Mouse (Mus musculus) gastrocnemius, postnatal 36 days (tissue): ENCODE measurements around the gene Atf7ip. TPM values are rescaled to one million over a fixed set of nuclear protein-coding genes. Genes with fewer than 3 reads are reported as not detected.
"Not testable (repeated sequence)": the region's sequence is repeated elsewhere in the genome, so short reads cannot be mapped to it uniquely, and the experiment has no call there.

ENCODE experiments used
- DNase-seq, 2 experiments: peaks; one replicate each; pipeline ENCODE4 v3.0.0; 2022
- intact Hi-C: fragments of 180-260 bp; cut with DNase I; formaldehyde crosslinking; loops from one replicate; pipeline ENCODE4 v1.15.1; 2025
- long read RNA-seq, 2 experiments: library from polyadenylated mRNA; stranded (forward); transcript quantifications; one replicate each; pipeline ENCODE4 v2.0.0; 2021
- total RNA-seq, 2 experiments: library from RNA; stranded (reverse); gene quantifications; 2 replicates each; pipeline ENCODE4 v1.2.3; 2021

Atf7ip gene
- total RNA-seq: 10 to 100 TPM; 31.6 to 41.6 TPM
- long read RNA-seq, experiment 1, partial matches to known transcripts: 0 of 4 reads
- long read RNA-seq, experiment 1, other reads (novel, unspliced or antisense): 4 of 4 reads
- long read RNA-seq, experiment 2, full-length matches to known transcripts: 2 of 4 reads
- long read RNA-seq, experiment 2, partial matches to known transcripts: 0 of 4 reads
- long read RNA-seq, experiment 2, other reads (novel, unspliced or antisense): 2 of 4 reads

- DNase-seq, intact Hi-C loops: not testable (repeated sequence)
These were observed at the start of gene Atf7ip for GRCm38 (mm10) chr6:136505867-136506266. Atf7ip (plus strand) TSS chr6:136506167.

DNA sequence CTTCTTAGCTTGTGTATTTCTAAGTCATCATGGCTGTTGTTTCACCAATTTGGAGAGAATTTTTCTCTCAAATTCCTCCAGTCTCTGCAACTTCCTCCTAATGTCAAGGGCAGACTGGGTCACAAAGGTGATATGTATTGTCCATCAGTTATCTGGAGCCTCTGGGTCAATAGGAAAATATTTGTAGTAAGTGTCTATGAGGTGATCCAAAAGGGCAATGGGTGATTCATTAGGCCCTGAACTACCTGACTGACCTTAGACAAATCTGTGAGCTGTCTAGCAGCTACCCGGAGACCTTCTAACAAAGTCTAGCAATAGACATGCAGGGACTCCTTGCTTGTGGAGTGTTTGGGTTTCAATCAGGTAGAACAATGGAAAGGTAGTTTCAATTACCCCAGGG lies 49.7 kb upstream of the Atf7ip start:
- intact Hi-C loops: no loop called here
- DNase-seq: no peak

- intact Hi-C loops: no loop called here
- no peak for DNase-seq
These were observed 46.8 kb upstream of the Atf7ip start for GRCm38 (mm10) chr6:136459156-136459555.

DNA sequence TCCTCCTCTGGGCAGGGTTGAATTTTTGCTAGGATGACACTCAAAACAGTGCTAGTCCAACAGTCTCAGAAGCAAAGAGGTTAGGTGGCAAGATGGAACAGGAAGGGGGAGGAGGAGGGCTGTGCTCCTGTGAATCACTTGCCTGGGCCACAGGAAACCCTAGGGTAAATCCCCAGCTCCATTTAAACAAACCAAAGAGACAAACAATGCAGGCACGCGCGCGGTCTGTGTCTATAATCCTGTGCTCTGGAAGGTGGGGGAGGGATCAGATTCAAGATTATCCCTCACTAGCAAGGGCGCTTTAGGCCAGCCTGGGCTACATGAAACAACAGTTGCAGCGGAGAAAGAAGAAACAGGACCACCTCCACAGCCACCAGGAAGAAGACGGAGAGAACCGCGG lies 42.5 kb upstream of the Atf7ip start:
- intact Hi-C loops: loop anchor here (5.0 kb wide), 1 partner anchor 279 kb away; no protein-coding TSS in a partner anchor
- no peak for DNase-seq

DNA sequence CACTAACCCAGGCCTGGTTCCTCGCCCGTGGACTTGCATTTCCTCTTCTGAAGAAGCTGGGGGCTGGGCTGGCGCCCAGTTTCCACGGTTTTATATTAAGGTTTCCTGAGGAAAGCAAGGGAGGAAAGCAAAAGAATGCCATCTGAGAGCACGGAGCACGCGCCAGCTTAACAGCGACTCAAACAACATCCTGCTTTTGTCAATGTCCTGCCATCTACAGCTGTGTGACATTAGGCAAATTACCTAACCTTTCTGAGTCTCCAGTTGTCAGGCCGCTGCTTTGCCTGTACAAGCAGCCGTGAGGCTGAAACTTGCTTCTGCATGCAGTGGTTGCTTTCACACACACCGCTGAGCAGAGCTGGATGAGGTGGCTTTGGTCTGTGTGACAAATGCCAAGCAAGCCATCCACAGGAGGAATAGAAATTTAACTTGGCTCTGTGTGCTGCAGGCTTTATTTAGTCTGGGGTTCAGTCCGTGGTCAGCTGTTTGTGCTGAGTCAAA lies 41.8 kb upstream of the Atf7ip start:
- no peak for DNase-seq
- intact Hi-C loops: loop anchor here (5.0 kb wide), 1 partner anchor 278 kb away; no protein-coding TSS in a partner anchor

- intact Hi-C loops: loop anchor here (5.0 kb wide), 1 partner anchor 43 kb away; no protein-coding TSS in a partner anchor
- DNase-seq: no peak
These were observed 40.9 kb upstream of the Atf7ip start for GRCm38 (mm10) chr6:136465021-136465420.

DNA sequence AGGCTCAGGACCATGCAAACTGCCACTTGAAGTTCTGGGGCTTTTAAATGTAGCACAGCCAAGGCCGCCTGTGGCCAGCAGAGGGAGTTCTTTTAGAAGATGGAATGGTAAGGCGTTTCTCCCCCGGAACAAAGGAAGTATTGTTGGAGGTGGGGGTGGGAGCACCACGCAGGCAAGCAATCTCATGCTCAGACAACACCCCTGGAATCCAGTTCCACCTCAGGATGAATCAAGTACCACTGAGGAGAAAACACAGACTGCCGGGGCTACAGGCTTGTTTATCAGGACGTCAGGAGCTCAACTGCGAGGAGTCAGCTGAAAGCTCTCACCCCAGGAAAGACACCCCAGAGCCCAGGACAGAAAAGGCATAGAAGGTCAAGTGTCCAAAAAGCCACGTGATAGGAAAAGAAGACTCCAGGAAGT lies 40.0 kb upstream of the Atf7ip start:
- peak; percentile 38 to 49 for DNase-seq
- intact Hi-C loops: loop anchor here (2.0 to 5.0 kb wide), 3 partner anchors 44 to 89 kb away; no protein-coding TSS in a partner anchor

DNA sequence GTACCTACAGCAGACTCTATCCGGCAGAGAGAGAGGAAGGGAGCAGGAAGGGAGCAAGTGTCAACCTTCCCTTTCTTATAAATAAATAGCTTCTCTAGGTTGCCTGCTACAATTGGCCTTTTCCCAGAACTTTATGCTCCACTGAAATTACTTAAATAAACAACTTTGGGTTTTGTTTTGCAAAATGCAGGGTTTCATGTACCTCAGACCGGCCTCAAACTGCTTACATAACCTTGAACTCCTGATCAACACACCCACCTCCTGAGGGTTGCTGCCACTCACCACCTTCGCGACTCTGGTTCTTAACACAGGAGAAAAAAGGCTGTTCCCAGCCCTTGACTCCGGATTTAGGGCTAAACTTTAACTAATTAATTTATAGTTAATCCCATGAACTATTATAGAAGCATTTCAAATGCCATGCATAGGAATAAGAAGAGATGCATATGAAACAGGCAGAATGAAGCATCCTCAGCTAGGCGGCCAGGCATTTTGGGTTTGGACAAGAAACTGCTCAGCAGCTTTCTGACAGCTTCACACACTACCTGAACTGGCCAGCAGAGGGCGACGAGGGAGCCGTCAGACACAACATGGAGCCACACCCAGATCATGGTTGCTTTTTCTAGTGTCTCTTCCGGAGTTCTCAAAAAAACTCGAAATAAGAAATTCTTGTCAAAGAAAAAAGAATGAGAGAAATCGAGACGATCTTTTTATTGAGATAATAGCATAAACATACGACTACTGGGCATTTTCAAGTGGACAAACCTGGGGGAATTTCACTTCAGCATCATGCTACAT lies 38.8 kb upstream of the Atf7ip start:
- intact Hi-C loops: loop anchor here (2.0 to 5.0 kb wide), 3 partner anchors 45 to 88 kb away; no protein-coding TSS in a partner anchor
- DNase-seq: peak; percentile 85

DNA sequence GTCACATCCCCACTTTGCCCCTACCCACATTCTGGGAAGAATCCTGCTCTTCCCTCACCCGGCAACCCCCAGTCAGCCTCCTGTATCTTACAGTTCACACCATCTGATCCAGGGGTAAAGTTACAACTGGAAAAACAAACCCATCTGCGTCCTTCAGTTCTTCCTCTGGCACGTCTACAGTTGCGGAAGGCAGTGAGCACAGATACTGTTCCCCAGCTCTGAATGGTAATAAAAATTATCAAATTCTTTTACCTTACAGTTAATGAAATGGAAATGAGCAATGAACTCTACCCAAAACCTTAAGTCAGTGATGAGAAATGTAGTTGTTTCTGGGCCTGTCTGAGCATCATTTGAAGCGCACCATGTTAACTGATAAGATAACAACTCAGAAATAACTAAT lies 38.1 kb upstream of the Atf7ip start:
- DNase-seq: no peak
- intact Hi-C loops: loop anchor here (2.0 to 5.0 kb wide), 3 partner anchors 46 to 87 kb away; no protein-coding TSS in a partner anchor

GRCm38 (mm10) chr6:136468401-136468912 lies 37.5 kb upstream of the Atf7ip start:
- DNase-seq: peak; percentile 80 to 87
- intact Hi-C loops: loop anchor here (5.0 kb wide), 1 partner anchor 46 kb away; no protein-coding TSS in a partner anchor

DNA sequence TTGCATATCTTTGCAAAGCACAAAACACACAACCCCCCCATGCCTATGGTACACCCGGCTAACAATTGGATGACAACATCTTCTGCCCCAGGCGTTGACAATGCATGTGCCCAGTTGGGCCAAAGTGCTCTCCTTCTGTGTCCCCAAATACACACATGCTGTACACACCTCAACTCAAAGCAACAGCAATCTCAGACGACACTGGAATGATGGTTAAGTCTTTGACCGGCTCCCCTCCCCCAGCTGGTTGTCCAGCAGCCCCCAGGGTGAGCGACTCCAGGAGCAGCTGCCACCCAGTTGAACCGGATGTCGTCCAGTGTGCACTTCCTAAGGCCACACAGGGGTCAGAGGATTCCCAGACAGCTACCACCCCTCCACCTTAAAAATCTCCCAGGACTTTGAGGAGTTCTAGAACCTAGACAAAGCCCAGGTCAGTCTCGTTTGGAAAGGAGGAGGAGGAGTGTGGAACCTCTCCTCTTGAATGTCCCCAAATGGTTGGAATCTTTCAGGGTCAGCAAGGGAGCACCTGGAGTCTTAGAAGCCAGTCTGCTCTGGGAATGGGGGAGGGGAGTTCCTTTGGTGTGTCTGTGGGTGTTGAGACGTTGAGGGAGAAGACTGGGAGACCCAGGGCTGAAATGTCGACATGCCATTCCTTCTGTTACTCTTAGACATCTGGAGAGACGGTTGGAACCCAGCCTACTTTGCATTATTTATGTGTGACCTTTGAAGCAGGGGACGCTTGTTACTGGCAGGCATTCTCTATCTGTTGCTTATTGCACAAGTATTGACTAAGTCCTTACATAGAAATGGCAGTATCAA lies 36.8 kb upstream of the Atf7ip start:
- no peak for DNase-seq
- intact Hi-C loops: loop anchor here (5.0 kb wide), 1 partner anchor 47 kb away; no protein-coding TSS in a partner anchor

- DNase-seq: no peak
- intact Hi-C loops: loop anchor here (5.0 kb wide), 1 partner anchor 48 kb away; no protein-coding TSS in a partner anchor
These were observed 36.2 kb upstream of the Atf7ip start for GRCm38 (mm10) chr6:136469807-136470206.

- DNase-seq: peak; percentile 70 to 80
- intact Hi-C loops: no loop called here
These were observed 35.4 kb upstream of the Atf7ip start for GRCm38 (mm10) chr6:136470321-136471230.

- intact Hi-C loops: no loop called here
- DNase-seq: no peak
These were observed 34.4 kb upstream of the Atf7ip start for GRCm38 (mm10) chr6:136471601-136472000.

DNA sequence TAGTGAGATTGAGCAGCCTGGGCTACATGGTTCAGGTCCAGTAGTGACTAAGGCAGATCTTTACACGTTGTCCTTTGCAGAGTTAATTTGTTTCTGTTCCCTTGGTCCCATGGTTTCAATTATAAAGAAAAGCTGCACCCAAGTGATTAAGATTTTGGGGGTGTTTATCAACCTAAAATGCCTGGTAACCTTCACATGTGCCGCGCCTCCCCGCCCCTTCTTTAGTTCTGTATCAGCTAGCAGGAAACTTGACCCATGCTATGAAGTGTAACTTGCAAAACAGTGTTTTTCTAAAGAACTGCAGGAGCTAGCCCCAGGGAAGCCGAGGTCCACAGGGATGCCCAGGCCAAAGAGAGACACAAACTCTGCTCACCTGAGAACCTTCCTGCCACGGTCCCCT lies 33.2 kb upstream of the Atf7ip start:
- DNase-seq: no peak
- intact Hi-C loops: no loop called here

GRCm38 (mm10) chr6:136473472-136474129 lies 32.4 kb upstream of the Atf7ip start:
- intact Hi-C loops: no loop called here
- DNase-seq: no peak

DNA sequence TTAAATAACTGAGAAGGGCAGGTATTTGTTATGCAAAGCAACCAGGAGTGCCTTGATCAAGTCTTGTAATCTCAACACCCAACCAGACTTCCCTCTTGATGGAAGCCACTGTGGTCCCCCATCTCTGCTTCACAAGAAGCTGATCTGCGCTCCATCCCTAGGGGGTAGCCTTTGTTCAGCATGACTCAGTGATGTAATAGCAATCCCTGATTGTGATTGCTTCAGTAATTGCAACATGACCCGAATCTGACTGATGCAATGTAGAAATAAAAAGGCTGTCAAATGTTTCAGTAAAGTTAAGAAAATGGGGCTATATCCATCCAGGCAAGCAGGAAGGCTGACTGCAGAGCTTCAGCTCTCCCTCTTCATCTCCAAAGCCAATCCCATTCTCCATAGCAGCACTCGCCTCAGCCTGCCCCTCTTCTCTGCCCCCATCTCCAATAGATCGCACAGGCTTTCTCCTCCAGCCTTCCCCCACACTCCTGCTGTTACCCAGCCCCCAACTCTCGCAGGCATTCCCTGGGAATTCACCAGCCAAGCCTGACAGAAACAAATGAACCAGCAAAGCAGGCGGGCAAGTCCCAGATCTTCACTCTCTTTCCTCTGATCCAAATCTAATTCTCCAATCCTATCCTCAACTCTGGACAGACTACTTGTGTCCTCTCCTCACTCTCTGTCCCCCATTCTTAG lies 30.7 kb upstream of the Atf7ip start:
- DNase-seq: no peak
- intact Hi-C loops: no loop called here

DNA sequence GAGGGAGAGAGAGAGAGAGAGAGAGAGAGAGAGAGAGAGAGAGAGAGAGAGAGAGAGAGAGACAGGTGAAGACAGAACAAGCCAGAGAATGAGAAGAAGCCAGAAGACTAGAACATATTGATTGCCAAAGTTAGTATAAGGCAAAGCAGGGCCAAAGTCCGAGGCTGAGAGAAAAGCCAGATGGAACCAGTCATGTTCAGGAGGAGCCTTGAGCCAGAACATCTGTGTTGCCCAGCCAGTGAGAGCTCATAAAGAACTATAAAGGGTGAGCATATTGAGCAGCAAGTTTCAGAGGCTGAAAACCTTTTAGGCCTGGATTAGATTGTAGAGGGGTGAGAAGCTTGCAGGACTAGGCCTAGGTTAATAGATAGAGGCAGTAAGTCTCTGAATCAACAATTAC lies 28.1 kb upstream of the Atf7ip start:
- intact Hi-C loops: no loop called here

More for the DNA sequence above, 28.1 kb upstream of the Atf7ip start:
- no peak for DNase-seq
